8 mouse cellular contexts compared by ENCODE assay signal in genomic region chr19:59169143-59169935, GRCm38 (mm10). TPM values are rescaled to one million over a fixed set of nuclear protein-coding genes. Genes with fewer than 3 reads are reported as not detected.
DNase-seq lines count a peak whose midpoint lies in the region; ATAC-seq and TF ChIP-seq lines count a peak whose summit lies in the region.

No protein-coding gene starts in this region.

- ATAC-seq in kidney, embryonic 15.5 days (replicated peaks; ENCODE audit: low FRiP score) = peak; percentile 57; the same call in 1 of the 2 replicates
- no peak for ATAC-seq in hindbrain, postnatal 0 days
- ATAC-seq in neural tube, embryonic 11.5 days (ENCODE audit: insufficient read depth, low FRiP score, low TSS enrichment) = no peak

- no peak for TF ChIP-seq POLR2A in kidney, adult 2 months (IDR thresholded peaks at IDR 0.05; ENCODE audit: low read depth, low read length)

- H3K9ac ChIP-seq in kidney, embryonic 15.5 days = no peak overlapping the region
- H3K9ac ChIP-seq in hindbrain, postnatal 0 days (replicated peaks; ENCODE audit: low read length) = no peak overlapping the region
- no peak overlapping the region for H3K9ac ChIP-seq in neural tube, embryonic 11.5 days (ENCODE audit: low read length)

- H3K36me3 ChIP-seq in kidney, embryonic 15.5 days = no peaks in the 10 kb centered on the region
- no peaks in the 10 kb centered on the region for H3K36me3 ChIP-seq in kidney, adult 2 months (ENCODE audit: control insufficient read depth, insufficient read depth, low read length)
- no peaks in the 10 kb centered on the region for H3K36me3 ChIP-seq in embryonic facial prominence, embryonic 10.5 days (replicated peaks)
- no peaks in the 10 kb centered on the region for H3K36me3 ChIP-seq in hindbrain, postnatal 0 days (ENCODE audit: insufficient read depth, low read length)
- H3K36me3 ChIP-seq in neural tube, embryonic 11.5 days (ENCODE audit: control insufficient read depth, insufficient read depth, low read length) = no peaks in the 10 kb centered on the region

- peaks cover 37% of the 10 kb centered on the region for H3K4me1 ChIP-seq in kidney, embryonic 15.5 days
- H3K4me1 ChIP-seq in kidney, adult 2 months (ENCODE audit: control insufficient read depth, insufficient read depth, low read length) = no peaks in the 10 kb centered on the region
- peaks cover 41% of the 10 kb centered on the region for H3K4me1 ChIP-seq in embryonic facial prominence, embryonic 10.5 days
- H3K4me1 ChIP-seq in hindbrain, postnatal 0 days (ENCODE audit: insufficient read depth, low read length) = peaks cover 6% of the 10 kb centered on the region; the same call in 1 of the 2 replicates
- peaks cover 6% of the 10 kb centered on the region for H3K4me1 ChIP-seq in neural tube, embryonic 11.5 days (ENCODE audit: control insufficient read depth, insufficient read depth, low read length)

- WGBS in kidney, embryonic 15.5 days = under 1% methylated on average over 65 of the region's 65 CpGs
- 3% methylated on average over 65 of the region's 65 CpGs for WGBS in kidney, adult 2 months
- under 1% methylated on average over 65 of the region's 65 CpGs for WGBS in embryonic facial prominence, embryonic 10.5 days
- WGBS in hindbrain, postnatal 0 days = 2% methylated on average over 65 of the region's 65 CpGs
- under 1% methylated on average over 64 of the region's 65 CpGs for WGBS in neural tube, embryonic 11.5 days

- peak overlapping the region; percentile 56 for H3K4me2 ChIP-seq in kidney, embryonic 15.5 days
- peak overlapping the region; percentile 40 for H3K4me2 ChIP-seq in hindbrain, postnatal 0 days (ENCODE audit: low read depth, low read length)
- H3K4me2 ChIP-seq in neural tube, embryonic 11.5 days (ENCODE audit: low read depth) = peak overlapping the region; percentile 1; the same call in 1 of the 2 replicates

- H3K27ac ChIP-seq in kidney, embryonic 15.5 days = no peak overlapping the region
- no peak overlapping the region for H3K27ac ChIP-seq in kidney, adult 2 months (ENCODE audit: insufficient read depth, low read depth, low read length)
- H3K27ac ChIP-seq in embryonic facial prominence, embryonic 10.5 days (replicated peaks) = peak overlapping the region; percentile 87
- H3K27ac ChIP-seq in hindbrain, postnatal 0 days = no peak overlapping the region
- H3K27ac ChIP-seq in neural tube, embryonic 11.5 days (ENCODE audit: low read depth, low read length) = no peak overlapping the region

- peaks cover 100% of the 10 kb centered on the region for H3K27me3 ChIP-seq in kidney, embryonic 15.5 days
- peaks cover 29% of the 10 kb centered on the region for H3K27me3 ChIP-seq in kidney, adult 2 months (replicated peaks; ENCODE audit: control insufficient read depth, insufficient read depth, low read length)
- peaks cover 100% of the 10 kb centered on the region for H3K27me3 ChIP-seq in embryonic facial prominence, embryonic 10.5 days (replicated peaks; ENCODE audit: low read depth, poor library complexity, severe bottlenecking)
- peaks cover 85% of the 10 kb centered on the region for H3K27me3 ChIP-seq in hindbrain, postnatal 0 days (ENCODE audit: insufficient read depth, low read length)
- H3K27me3 ChIP-seq in neural tube, embryonic 11.5 days (ENCODE audit: control insufficient read depth, insufficient read depth, low read length) = peaks cover 97% of the 10 kb centered on the region

- no peaks in the 10 kb centered on the region for H3K9me3 ChIP-seq in kidney, embryonic 15.5 days (replicated peaks)
- H3K9me3 ChIP-seq in embryonic facial prominence, embryonic 10.5 days = no peaks in the 10 kb centered on the region
- no peaks in the 10 kb centered on the region for H3K9me3 ChIP-seq in hindbrain, postnatal 0 days (ENCODE audit: low read length)
- no peaks in the 10 kb centered on the region for H3K9me3 ChIP-seq in neural tube, embryonic 11.5 days (ENCODE audit: control insufficient read depth, low read length)

- DNase-seq in kidney, adult 2 months = no peak
- peak; percentile 72 for DNase-seq in embryonic facial prominence, embryonic 10.5 days (ENCODE audit: low spot score)
- DNase-seq in hindbrain, postnatal 0 days (ENCODE audit: low spot score) = no peak
- no peak for DNase-seq in neural tube, embryonic 11.5 days (ENCODE audit: low spot score)
- no peak for DNase-seq in cerebellum, adult 11 months
- DNase-seq in thymus, adult 18-20 months = no peak
- DNase-seq in spleen, adult 12 weeks (ENCODE audit: low spot score) = no peak

- peak overlapping the region; percentile 30 for H3K4me3 ChIP-seq in kidney, embryonic 15.5 days (replicated peaks)
- H3K4me3 ChIP-seq in kidney, adult 2 months (ENCODE audit: insufficient read depth, low read depth, low read length) = no peak overlapping the region
- peak overlapping the region; percentile 59 for H3K4me3 ChIP-seq in embryonic facial prominence, embryonic 10.5 days
- H3K4me3 ChIP-seq in hindbrain, postnatal 0 days (ENCODE audit: low read length) = peak overlapping the region; percentile 23
- peak overlapping the region; percentile 2; the same call in 1 of the 2 replicates for H3K4me3 ChIP-seq in neural tube, embryonic 11.5 days (ENCODE audit: low read depth, low read length)

- no peak for TF ChIP-seq CTCF in kidney, adult 2 months (conservative IDR thresholded peaks at IDR 0.05; ENCODE audit: insufficient read depth, insufficient read length, low read depth, low read length)
- TF ChIP-seq CTCF in hindbrain, postnatal 0 days (IDR thresholded peaks at IDR 0.05; ENCODE audit: low read depth) = no peak

RNA-seq across cellular contexts. Expression of gene Vax1, which starts 0.5 kb away (rescaled TPM):
- polyA plus RNA-seq in kidney, embryonic 15.5 days (2015; fragmentation: Nextera tagmentation; extraction: Ambion mirVana) = not detected in 2 replicates
- polyA plus RNA-seq in kidney, adult 2 months (2012; rRNA removed) = not detected in 2 replicates
- polyA plus RNA-seq in embryonic facial prominence, embryonic 10.5 days (2016; fragmentation: Nextera tagmentation; extraction: Ambion mirVana) = 1.2 and 1.7 TPM in 2 replicates
- not detected in 2 replicates for total RNA-seq in hindbrain, postnatal 0 days (2014; rRNA removed)
- polyA plus RNA-seq in hindbrain, postnatal 0 days (2015; fragmentation: Nextera tagmentation; extraction: Ambion mirVana) = not detected in 2 replicates
- not detected in 2 replicates for polyA plus RNA-seq in neural tube, embryonic 11.5 days (2014; fragmentation: Nextera tagmentation; extraction: Ambion mirVana)

RNA-seq across cellular contexts. Expression of gene Kcnk18, which starts 49.7 kb away (rescaled TPM):
- polyA plus RNA-seq in kidney, embryonic 15.5 days (2015; fragmentation: Nextera tagmentation; extraction: Ambion mirVana) = not detected in 2 replicates
- not detected in 2 replicates for polyA plus RNA-seq in kidney, adult 2 months (2012; rRNA removed)
- polyA plus RNA-seq in embryonic facial prominence, embryonic 10.5 days (2016; fragmentation: Nextera tagmentation; extraction: Ambion mirVana) = 0.04 TPM in 1 of 2 replicates, not detected in the other
- total RNA-seq in hindbrain, postnatal 0 days (2014; rRNA removed) = not detected in 2 replicates
- polyA plus RNA-seq in hindbrain, postnatal 0 days (2015; fragmentation: Nextera tagmentation; extraction: Ambion mirVana) = 0.05 TPM in 1 of 2 replicates, not detected in the other
- not detected in 2 replicates for polyA plus RNA-seq in neural tube, embryonic 11.5 days (2014; fragmentation: Nextera tagmentation; extraction: Ambion mirVana)

Comparison
In these comparisons a context has a peak if more than half of its experiments do, and no peak if none do; other contexts are left out.
1. H3K4me2 ChIP-seq: peak in every context shown above with its lines; median percentile 56 in kidney, embryonic 15.5 days; 40 in hindbrain, postnatal 0 days; 1 in neural tube, embryonic 11.5 days.